Mouse (Mus musculus) frontal cortex, postnatal 10 days (tissue): Measurements from ENCODE around the gene Gm10282.

ENCODE experiments used
- DNase-seq, 2 experiments: peaks; one replicate each; pipeline ENCODE4 v3.0.0; 2022; ENCODE audit warnings: low spot score in 2 of 2, mixed read lengths in 1 of 2

Gm10282 gene

GRCm38 (mm10) chr8:72261431-72261830 is 43.6 kb downstream of the Gm10282 start:
- DNase-seq: no peak

- peak in 1 of 2 experiments; percentile 46 for DNase-seq
Measured at GRCm38 (mm10) chr8:72261019-72261418, 44.0 kb downstream of the Gm10282 start.

- DNase-seq: no peak
Measured at GRCm38 (mm10) chr8:72260585-72260984, 44.5 kb downstream of the Gm10282 start.

- DNase-seq: no peak
Measured at GRCm38 (mm10) chr8:72259862-72260261, 45.2 kb downstream of the Gm10282 start.

GRCm38 (mm10) chr8:72257902-72258238 is 47.2 kb downstream of the Gm10282 start:
- no peak for DNase-seq

- DNase-seq: peak in 1 of 2 experiments; percentile 47
Measured at GRCm38 (mm10) chr8:72257171-72257901, 47.7 kb downstream of the Gm10282 start.
